In genomic region chr6:138042891-138043290, GRCm38 (mm10) we compare ENCODE assay signal across 32 mouse cellular contexts. TPM values are rescaled to one million over a fixed set of nuclear protein-coding genes. Genes with fewer than 3 reads are reported as not detected.
DNase-seq lines count a peak whose midpoint lies in the region; ATAC-seq and TF ChIP-seq lines count a peak whose summit lies in the region.
"Had no signal": no experiment of that assay in that cellular context is flagged by ENCODE, and none has a peak within 500 bp of the region (broad histone marks: within the 10 kb centered on the region; RNA-seq: fewer than 3 reads in every experiment).

No protein-coding gene starts in this region.

- no peak for TF ChIP-seq POLR2A in testis, adult 2 months (IDR thresholded peaks at IDR 0.05; ENCODE audit: control insufficient read depth, low read depth, low read length)
- TF ChIP-seq POLR2A in small intestine, adult 2 months (IDR thresholded peaks at IDR 0.05; ENCODE audit: low read depth, low read length) = no peak

- H3K36me3 ChIP-seq in testis, adult 2 months (ENCODE audit: control insufficient read depth, insufficient read depth, low read length) = no peaks in the 10 kb centered on the region
- H3K36me3 ChIP-seq in ES-E14 (ENCODE audit: control insufficient read depth, insufficient read depth, low read length, poor library complexity, severe bottlenecking) = no peaks in the 10 kb centered on the region
- H3K36me3 ChIP-seq in small intestine, adult 2 months (ENCODE audit: control insufficient read depth, insufficient read depth, low read length) = no peaks in the 10 kb centered on the region
- no peaks in the 10 kb centered on the region for H3K36me3 ChIP-seq in forebrain, embryonic 15.5 days
- H3K36me3 ChIP-seq: forebrain, embryonic 10.5 days; heart, embryonic 10.5 days; heart, embryonic 13.5 days had no signal

- no peaks in the 10 kb centered on the region for H3K4me1 ChIP-seq in testis, adult 2 months (ENCODE audit: control insufficient read depth, insufficient read depth, low read length)
- no peaks in the 10 kb centered on the region for H3K4me1 ChIP-seq in ES-E14 (ENCODE audit: control insufficient read depth in 2 of 2, insufficient read depth in 2 of 2, low read length in 2 of 2, poor library complexity in 1 of 2)
- peaks cover under 1% of the 10 kb centered on the region; the same call in 1 of the 2 replicates for H3K4me1 ChIP-seq in small intestine, adult 2 months (ENCODE audit: control insufficient read depth, insufficient read depth, insufficient read length, low read length)
- H3K4me1 ChIP-seq in forebrain, embryonic 15.5 days = no peaks in the 10 kb centered on the region
- H3K4me1 ChIP-seq: forebrain, embryonic 10.5 days; forebrain, embryonic 13.5 days; heart, embryonic 10.5 days; heart, embryonic 13.5 days had no signal

- no peak for DNase-seq in testis, postnatal 10 days (ENCODE audit: low spot score)
- DNase-seq in ES-E14 (ENCODE audit: low read depth, low spot score) = peak; percentile 36
- DNase-seq in gastrocnemius, postnatal 10 days = no peak
- DNase-seq: adrenal gland, postnatal 10 days; adrenal gland, postnatal 36 days; B cell, adult 2 months; cerebellum, adult 18-20 months; cerebellum, adult 9-10 months; cerebellum, postnatal 14 days; forebrain, postnatal 0 days; gastrocnemius, postnatal 36 days; heart, adult 2 months; heart, postnatal 14 days; heart, postnatal 4 days; kidney, adult 18-20 months had no signal

- TF ChIP-seq CTCF in testis, adult 2 months (IDR thresholded peaks at IDR 0.05; ENCODE audit: control insufficient read depth, insufficient read depth, insufficient replicate concordance, low read depth, low read length) = peak; percentile 7; the same call in 1 of the 2 replicates
- TF ChIP-seq CTCF in small intestine, adult 2 months (IDR thresholded peaks at IDR 0.05; ENCODE audit: extremely low read depth, insufficient read length, insufficient replicate concordance, low read depth, low read length) = 0 out of 2 replicates have a peak, but pooled peaks have one; percentile 7

- H3K4me3 ChIP-seq in testis, adult 2 months (ENCODE audit: control insufficient read depth, low read depth, low read length) = no peak overlapping the region
- no peak overlapping the region for H3K4me3 ChIP-seq in ES-E14 (ENCODE audit: insufficient read depth in 1 of 2, low read depth in 1 of 2, low read length in 2 of 2, poor library complexity in 1 of 2, severe bottlenecking in 1 of 2)
- H3K4me3 ChIP-seq in small intestine, adult 2 months (ENCODE audit: low read depth, low read length) = no peak overlapping the region
- no peak overlapping the region for H3K4me3 ChIP-seq in forebrain, embryonic 15.5 days
- H3K4me3 ChIP-seq: forebrain, embryonic 10.5 days; forebrain, embryonic 13.5 days; heart, adult 2 months; heart, embryonic 10.5 days; heart, embryonic 13.5 days had no signal

- H3K27ac ChIP-seq in testis, adult 2 months (ENCODE audit: control insufficient read depth, insufficient read depth, low read depth, low read length) = no peak overlapping the region
- H3K27ac ChIP-seq in ES-E14 (ENCODE audit: insufficient read depth, low read depth, low read length, poor library complexity, severe bottlenecking) = no peak overlapping the region
- no peak overlapping the region for H3K27ac ChIP-seq in small intestine, adult 2 months (ENCODE audit: insufficient read depth, low read depth, low read length)
- no peak overlapping the region for H3K27ac ChIP-seq in forebrain, embryonic 15.5 days (replicated peaks)
- H3K27ac ChIP-seq: forebrain, embryonic 10.5 days; forebrain, embryonic 13.5 days; heart, adult 2 months; heart, embryonic 10.5 days; heart, embryonic 13.5 days; hindbrain, embryonic 14.5 days; hindbrain, postnatal 0 days had no signal

- H3K4me2 ChIP-seq in forebrain, embryonic 15.5 days (replicated peaks) = no peak overlapping the region
- H3K4me2 ChIP-seq: forebrain, embryonic 13.5 days; heart, embryonic 13.5 days; hindbrain, embryonic 14.5 days had no signal

- no peaks in the 10 kb centered on the region for H3K9me3 ChIP-seq in ES-E14 (ENCODE audit: control insufficient read depth, insufficient read depth, low read depth, low read length)
- H3K9me3 ChIP-seq in forebrain, embryonic 15.5 days = no peaks in the 10 kb centered on the region
- H3K9me3 ChIP-seq: heart, embryonic 10.5 days had no signal

- no peaks in the 10 kb centered on the region for H3K27me3 ChIP-seq in testis, adult 2 months (ENCODE audit: control insufficient read depth, insufficient read depth, low read length)
- H3K27me3 ChIP-seq in small intestine, adult 2 months (ENCODE audit: control insufficient read depth, insufficient read depth, low read length) = no peaks in the 10 kb centered on the region
- H3K27me3 ChIP-seq in forebrain, embryonic 15.5 days = no peaks in the 10 kb centered on the region
- H3K27me3 ChIP-seq: CH12.LX; forebrain, embryonic 13.5 days; heart, embryonic 13.5 days had no signal

- ATAC-seq in forebrain, embryonic 15.5 days (replicated peaks) = no peak
- ATAC-seq: forebrain, embryonic 13.5 days; forebrain, postnatal 0 days; hindbrain, postnatal 0 days; inflammation-experienced regulatory T-cells, adult 6 months had no signal

- in situ Hi-C loops in ES-E14 (cut with MboI; ENCODE audit: low sequenced_read_pairs in 2 of 2, unreplicated experiment in 2 of 2) = no loop called here

- H3K9ac ChIP-seq in ES-E14 (ENCODE audit: insufficient read depth, low read depth, low read length, poor library complexity, severe bottlenecking) = no peak overlapping the region
- no peak overlapping the region for H3K9ac ChIP-seq in forebrain, embryonic 15.5 days (replicated peaks)
- H3K9ac ChIP-seq: forebrain, embryonic 13.5 days; forebrain, postnatal 0 days; heart, embryonic 13.5 days; hindbrain, embryonic 14.5 days had no signal

- WGBS in small intestine, adult 2 months = 91% methylated on average over 5 of the region's 5 CpGs
- WGBS in forebrain, embryonic 15.5 days = 92% methylated on average over 5 of the region's 5 CpGs

TF ChIP-seq in ES-E14, 5 proteins besides CTCF, POLR2A, EP300 and RAD21:
- TF ChIP-seq HCFC1 (IDR thresholded peaks at IDR 0.05; ENCODE audit: borderline replicate concordance, insufficient read depth, low read length) = no peak
- TF ChIP-seq MAFK (IDR thresholded peaks at IDR 0.05; ENCODE audit: insufficient read depth, low read depth, low read length) = no peak
- TF ChIP-seq CHD2 (IDR thresholded peaks at IDR 0.05; ENCODE audit: low read depth, low read length) = no peak
- TF ChIP-seq ZNF384 (IDR thresholded peaks at IDR 0.05; ENCODE audit: low read depth, low read length) = no peak
- TF ChIP-seq ZC3H11A (IDR thresholded peaks at IDR 0.05; ENCODE audit: borderline replicate concordance, low read depth, low read length) = no peak
TF ChIP-seq in ES-E14: peak in this region for 0.

RNA-seq across cellular contexts. Expression of gene Slc15a5, which starts 36.8 kb away (rescaled TPM):
- 0.20 and 0.30 TPM in 2 replicates for polyA plus RNA-seq in testis, adult 2 months (2012; rRNA removed)
- not detected in 2 replicates for total RNA-seq in ES-E14 (2012; rRNA removed)
- polyA plus RNA-seq in small intestine, adult 2 months (2012; rRNA removed) = 0.06 TPM in 1 of 2 replicates, not detected in the other
- polyA plus RNA-seq in forebrain, embryonic 15.5 days (2015; fragmentation: Nextera tagmentation; extraction: Ambion mirVana) = not detected in 2 replicates
- total RNA-seq in gastrocnemius, postnatal 10 days (2021) = not detected
- total RNA-seq: adrenal gland, postnatal 10 days; CH12.LX; granulocyte monocyte progenitor cell, adult 5-6 weeks; heart, adult 2 months; heart, postnatal 14 days; heart, postnatal 4 days; hindbrain, postnatal 0 days; MEL had no signal
- polyA plus RNA-seq: embryonic facial prominence, embryonic 11.5 days; embryonic facial prominence, embryonic 14.5 days; forebrain, embryonic 10.5 days; forebrain, embryonic 13.5 days; heart, adult 2 months; heart, embryonic 10.5 days; heart, embryonic 13.5 days; heart, embryonic 16.5 days; hindbrain, embryonic 11.5 days; hindbrain, embryonic 14.5 days; inflammation-experienced regulatory T-cells, adult 6 months had no signal
